Mouse (Mus musculus) lung, embryonic 16.5 days (tissue): ENCODE results near the gene A230072I06Rik. TPM values are rescaled to one million over a fixed set of nuclear protein-coding genes. Genes with fewer than 3 reads are reported as not detected.
A peak's percentile ranks its signal among the peaks of the same experiment; 100 is the strongest.

Experiments used
- ATAC-seq: fragments of 200-750 bp; cut with Nextera tagmentation; 2 replicates; pipeline ENCODE4 v1.8.0; 2017; ENCODE audit warnings: low read depth, mild to moderate bottlenecking, moderate library complexity
- H3K27ac ChIP-seq: fragments of 300-500 bp; sonication (generic); 2 replicates; pipeline ENCODE4 v1.5.1; 2014; ENCODE audit warnings: mild to moderate bottlenecking, control low read depth, low read length
- H3K27me3 ChIP-seq: fragments of 300-500 bp; sonication (generic); 2 replicates; pipeline ENCODE4 v1.6.1; 2014; ENCODE audit warnings: low read depth, low read length, mixed read lengths; ENCODE audit not compliant: control insufficient read depth, insufficient read depth
- H3K36me3 ChIP-seq: fragments of 300-500 bp; sonication (generic); 2 replicates; pipeline ENCODE4 v1.6.1; 2014; ENCODE audit warnings: low read length; ENCODE audit not compliant: control insufficient read depth, insufficient read depth
- H3K4me1 ChIP-seq: fragments of 300-500 bp; sonication (generic); replicated peaks from 2 replicates; pipeline ENCODE4 v1.6.1; 2014; ENCODE audit warnings: low read length, mixed read lengths; ENCODE audit not compliant: control insufficient read depth, insufficient read depth
- H3K4me2 ChIP-seq: fragments of 300-500 bp; sonication (generic); 2 replicates; pipeline ENCODE4 v1.6.1; 2014; ENCODE audit warnings: low read depth, low read length, control low read depth
- H3K4me3 ChIP-seq: fragments of 300-500 bp; sonication (generic); 2 replicates; pipeline ENCODE4 v1.5.1; 2014; ENCODE audit warnings: mild to moderate bottlenecking, low read length, control low read depth
- H3K9ac ChIP-seq: fragments of 300-500 bp; sonication (generic); 2 replicates; pipeline ENCODE4 v1.6.1; 2014; ENCODE audit warnings: low read length, control low read depth
- H3K9me3 ChIP-seq: fragments of 300-500 bp; sonication (generic); 2 replicates; pipeline ENCODE4 v1.6.1; 2016; ENCODE audit warnings: low read length; ENCODE audit not compliant: control insufficient read depth
- WGBS: fragments of 180-500 bp; shearing (Covaris S2); extraction: QIAGEN DNeasy Blood & Tissue Kit; methylation state at CpG from one replicate; pipeline ENCODE4 v1.1.7; 2014; 5-methylcytosine and 5-hydroxymethylcytosine counted together
- polyA plus RNA-seq: library from polyadenylated mRNA; unstranded; fragments of >200 nt; fragmentation: Nextera tagmentation; extraction: Ambion mirVana; gene quantifications from 2 replicates; pipeline ENCODE4 v1.2.1, GENCODE M21; 2015

A230072I06Rik gene
- polyA plus RNA-seq, 1 experiment from 2014 or later = not detected

GRCm38 (mm10) chr8:12330066-12330465, 51.4 kb downstream of the A230072I06Rik start:
- no peak overlapping the region for H3K4me2 ChIP-seq
- H3K4me1 ChIP-seq = no peaks in the 10 kb centered on the region
- H3K27ac ChIP-seq = no peak overlapping the region
- H3K9ac ChIP-seq = no peak overlapping the region
- peaks cover 9% of the 10 kb centered on the region for H3K27me3 ChIP-seq
- no peaks in the 10 kb centered on the region for H3K36me3 ChIP-seq
- ATAC-seq = 0 out of 2 replicates have a peak, but pooled peaks have one; percentile 15
- H3K9me3 ChIP-seq = no peaks in the 10 kb centered on the region
- H3K4me3 ChIP-seq = no peak overlapping the region
- WGBS = 29% methylated on average over 8 of the region's 8 CpGs

Other genes starting within 250 kb of the A230072I06Rik start
- gene Sox1, start 116.5 kb downstream of the A230072I06Rik start, polyA plus RNA-seq = not detected in 2 replicates